Mouse (Mus musculus): ENCODE measurements around the gene Ost4. TPM values are rescaled to one million over a fixed set of nuclear protein-coding genes. Genes with fewer than 3 reads are reported as not detected.

The Ost4 gene
- total RNA-seq (2021): 100 to 1,000 TPM; 219 to 254 TPM
- long read RNA-seq, experiment 1, transcript Ost4-202 (3 exons, 1,144 nt): major isoform, 15 of 26 reads
- long read RNA-seq, experiment 1, transcript Ost4-201 (2 exons, 576 nt): minor isoform, 11 of 26 reads
- long read RNA-seq, experiment 1, partial matches to known transcripts: 0 of 26 reads
- long read RNA-seq, experiment 1, other reads (novel, unspliced or antisense): 0 of 26 reads
- long read RNA-seq, experiment 2, transcript Ost4-201 (2 exons, 576 nt): minor isoform, 28 of 115 reads
- long read RNA-seq, experiment 2, transcript Ost4-202 (3 exons, 1,144 nt): major isoform, 86 of 115 reads
- long read RNA-seq, experiment 2, partial matches to known transcripts: 0 of 115 reads
- long read RNA-seq, experiment 2, other reads (novel, unspliced or antisense): 1 of 115 reads

GRCm38 (mm10) chr5:30907413-30908059 lies at the start of gene Ost4:
Gene Ost4 (minus strand): TSS chr5:30907788.
- peak; percentile 94 to 96 for DNase-seq (ENCODE audit: low spot score in 2 of 2)

- no peak for DNase-seq (ENCODE audit: low spot score in 2 of 2)
These were observed 48.2 kb upstream of the Ost4 start for GRCm38 (mm10) chr5:30955751-30956150.

- DNase-seq (ENCODE audit: low spot score in 2 of 2): no peak
These were observed 47.0 kb upstream of the Ost4 start for GRCm38 (mm10) chr5:30954556-30954955.

GRCm38 (mm10) chr5:30954065-30954464 lies 46.5 kb upstream of the Ost4 start:
- DNase-seq (ENCODE audit: low spot score in 2 of 2): no peak

- no peak for DNase-seq (ENCODE audit: low spot score in 2 of 2)
These were observed 45.0 kb upstream of the Ost4 start for GRCm38 (mm10) chr5:30952551-30952950.

GRCm38 (mm10) chr5:30951706-30952105 lies 44.1 kb upstream of the Ost4 start:
- DNase-seq (ENCODE audit: low spot score in 2 of 2): no peak

GRCm38 (mm10) chr5:30950922-30951321 lies 43.3 kb upstream of the Ost4 start:
- no peak for DNase-seq (ENCODE audit: low spot score in 2 of 2)

GRCm38 (mm10) chr5:30950451-30950850 lies 42.9 kb upstream of the Ost4 start:
- no peak for DNase-seq (ENCODE audit: low spot score in 2 of 2)

- peak; percentile 92 for DNase-seq (ENCODE audit: low spot score in 2 of 2)
These were observed 42.2 kb upstream of the Ost4 start for GRCm38 (mm10) chr5:30949654-30950326.

- DNase-seq (ENCODE audit: low spot score in 2 of 2): no peak
These were observed 41.0 kb upstream of the Ost4 start for GRCm38 (mm10) chr5:30948620-30949019.

- peak; percentile 61 to 65 for DNase-seq (ENCODE audit: low spot score in 2 of 2)
These were observed 37.6 kb upstream of the Ost4 start, which contains the start of gene Cgref1 for GRCm38 (mm10) chr5:30944956-30945781. Gene Cgref1 (minus strand): TSS chr5:30945591.

GRCm38 (mm10) chr5:30944344-30944743 lies 36.8 kb upstream of the Ost4 start:
- no peak for DNase-seq (ENCODE audit: low spot score in 2 of 2)

- no peak for DNase-seq (ENCODE audit: low spot score in 2 of 2)
These were observed 35.4 kb upstream of the Ost4 start for GRCm38 (mm10) chr5:30943004-30943403.

GRCm38 (mm10) chr5:30934725-30935461 lies 27.3 kb upstream of the Ost4 start:
- DNase-seq (ENCODE audit: low spot score in 2 of 2): no peak

- no peak for DNase-seq (ENCODE audit: low spot score in 2 of 2)
These were observed 26.1 kb upstream of the Ost4 start for GRCm38 (mm10) chr5:30933705-30934104.

GRCm38 (mm10) chr5:30931378-30931777 lies 23.8 kb upstream of the Ost4 start:
- DNase-seq (ENCODE audit: low spot score in 2 of 2): no peak

GRCm38 (mm10) chr5:30930846-30931245 lies 23.3 kb upstream of the Ost4 start:
- no peak for DNase-seq (ENCODE audit: low spot score in 2 of 2)

- peak; percentile 67 to 73 for DNase-seq (ENCODE audit: low spot score in 2 of 2)
These were observed 22.5 kb upstream of the Ost4 start for GRCm38 (mm10) chr5:30930121-30930520.

GRCm38 (mm10) chr5:30927945-30928529 lies 20.4 kb upstream of the Ost4 start:
- DNase-seq (ENCODE audit: low spot score in 2 of 2): no peak

- no peak for DNase-seq (ENCODE audit: low spot score in 2 of 2)
These were observed 18.5 kb upstream of the Ost4 start for GRCm38 (mm10) chr5:30926073-30926472.

All from adrenal gland, adult 18-20 months (tissue).